Mouse (Mus musculus) CH12.LX (cell line): Measurements from ENCODE around the gene Trarg1.
A peak's percentile ranks its signal among the peaks of the same experiment; 100 is the strongest.

Source experiments
- CHD2 ChIP-seq: IDR thresholded peaks from 2 replicates; pipeline ENCODE4 v1.6.1; 2011; ENCODE audit warnings: low read length, improper control_type of control experiment
- CTCF ChIP-seq, 2 experiments: IDR thresholded peaks in 1 of 2; conservative IDR thresholded peaks in 1 of 2; 2 replicates each; pipeline ENCODE4 v1.5.1; 2011 to 2012; ENCODE audit warnings: low read depth in 2 of 2, low read length in 2 of 2, improper control_type of control experiment in 1 of 2, inconsistent platforms in 1 of 2, mild to moderate bottlenecking in 1 of 2, moderate library complexity in 1 of 2
- EP300 ChIP-seq: IDR thresholded peaks from 2 replicates; pipeline ENCODE4 v1.6.1; 2011; ENCODE audit warnings: low read length, improper control_type of control experiment
- KAT2A ChIP-seq: IDR thresholded peaks from 2 replicates; pipeline ENCODE4 v1.6.1; 2012; ENCODE audit warnings: low read length, improper control_type of control experiment, inconsistent platforms; ENCODE audit not compliant: insufficient replicate concordance
- MAX ChIP-seq: IDR thresholded peaks from 2 replicates; pipeline ENCODE4 v1.6.1; 2011; ENCODE audit warnings: low read length, improper control_type of control experiment
- MYC ChIP-seq: IDR thresholded peaks from 2 replicates; pipeline ENCODE4 v1.6.1; 2011; ENCODE audit warnings: low read depth, mild to moderate bottlenecking, improper control_type of control experiment, low read length
- POLR2A ChIP-seq: IDR thresholded peaks from 2 replicates; pipeline ENCODE4 v1.6.1; 2011; ENCODE audit warnings: low read depth, mild to moderate bottlenecking, improper control_type of control experiment, low read length
- POLR2AphosphoS2 ChIP-seq: IDR thresholded peaks from 2 replicates; pipeline ENCODE4 v1.6.1; 2011; ENCODE audit warnings: low read depth, low read length, improper control_type of control experiment
- RCOR1 ChIP-seq: conservative IDR thresholded peaks from 2 replicates; pipeline ENCODE4 v1.6.1; 2012; ENCODE audit warnings: low read depth, mild to moderate bottlenecking, inconsistent platforms, low read length, improper control_type of control experiment
- SMC3 ChIP-seq: IDR thresholded peaks from 2 replicates; pipeline ENCODE4 v1.6.1; 2011; ENCODE audit warnings: low read depth, low read length, improper control_type of control experiment
- TBP ChIP-seq: conservative IDR thresholded peaks from 2 replicates; pipeline ENCODE4 v1.6.1; 2011; ENCODE audit warnings: low read depth, low read length, improper control_type of control experiment
- USF1 ChIP-seq: IDR thresholded peaks from 2 replicates; pipeline ENCODE4 v1.6.1; 2014; ENCODE audit warnings: low read depth, mild to moderate bottlenecking, inconsistent platforms, low read length, improper control_type of control experiment
- USF2 ChIP-seq: conservative IDR thresholded peaks from 2 replicates; pipeline ENCODE4 v1.6.1; 2011; ENCODE audit warnings: low read depth, low read length, improper control_type of control experiment
- ZNF384 ChIP-seq: IDR thresholded peaks from 2 replicates; pipeline ENCODE4 v1.6.1; 2012; ENCODE audit warnings: low read depth, low read length, improper control_type of control experiment, inconsistent platforms

GRCm38 (mm10) chr11:76655106-76655505, 24.5 kb upstream of the Trarg1 start:
- TF ChIP-seq POLR2A (no peak), MYC (no peak; the same call in 1 of the 2 replicates), KAT2A (no peak), POLR2AphosphoS2 (no peak), CTCF (conservative IDR thresholded peaks at IDR 0.05 in 1 of 2, IDR thresholded peaks at IDR 0.05 in 1 of 2; ENCODE audit: low read depth in 2 of 2, low read length in 2 of 2) (peak; percentile 77 to 88), TBP (no peak), MAX (0 out of 2 replicates have a peak, but pooled peaks have one; percentile 18), EP300 (no peak), RCOR1 (no peak), SMC3 (peak; percentile 74), CHD2 (no peak), ZNF384 (no peak), USF2 (no peak), USF1 (no peak)
